Mouse (Mus musculus) kidney, adult 2 months (tissue): ENCODE data around the gene Trim47.

Experiments used
- CTCF ChIP-seq: fragments of 200-500 bp; conservative IDR thresholded peaks from 2 replicates; pipeline ENCODE4 v1.5.1; 2011; ENCODE audit warnings: low read depth, mild to moderate bottlenecking, control low read depth, low read length, moderate library complexity, mixed read lengths; ENCODE audit not compliant: insufficient read depth, insufficient read length
- POLR2A ChIP-seq: fragments of 200-500 bp; IDR thresholded peaks from one replicate; pipeline ENCODE4 v1.6.1; 2011; ENCODE audit warnings: low read depth, low read length, control low read depth

GRCm38 (mm10) chr11:116079511-116079910, 47.5 kb downstream of the Trim47 start:
- no peak for TF ChIP-seq CTCF
- no peak for TF ChIP-seq POLR2A
